Mouse (Mus musculus) ES-Bruce4 (cell line): Measurements from ENCODE around the gene Cmip.

Experiments used
- CTCF ChIP-seq: IDR thresholded peaks from one replicate; pipeline ENCODE4 v1.8.1; 2011; ENCODE audit warnings: low read depth, low read length
- EP300 ChIP-seq: IDR thresholded peaks from 2 replicates; pipeline ENCODE4 v1.6.1; 2011; ENCODE audit warnings: low read depth, low read length; ENCODE audit not compliant: insufficient read depth
- POLR2A ChIP-seq: IDR thresholded peaks from one replicate; pipeline ENCODE4 v1.8.1; 2011; ENCODE audit warnings: low read length; ENCODE audit not compliant: insufficient read depth

- TF ChIP-seq CTCF (no peak), POLR2A (no peak), EP300 (no peak)
Measured at GRCm38 (mm10) chr8:117462701-117463284, 205.9 kb downstream of the Cmip start.
